8 mouse cellular contexts compared by ENCODE assay signal in the genomic region with DNA sequence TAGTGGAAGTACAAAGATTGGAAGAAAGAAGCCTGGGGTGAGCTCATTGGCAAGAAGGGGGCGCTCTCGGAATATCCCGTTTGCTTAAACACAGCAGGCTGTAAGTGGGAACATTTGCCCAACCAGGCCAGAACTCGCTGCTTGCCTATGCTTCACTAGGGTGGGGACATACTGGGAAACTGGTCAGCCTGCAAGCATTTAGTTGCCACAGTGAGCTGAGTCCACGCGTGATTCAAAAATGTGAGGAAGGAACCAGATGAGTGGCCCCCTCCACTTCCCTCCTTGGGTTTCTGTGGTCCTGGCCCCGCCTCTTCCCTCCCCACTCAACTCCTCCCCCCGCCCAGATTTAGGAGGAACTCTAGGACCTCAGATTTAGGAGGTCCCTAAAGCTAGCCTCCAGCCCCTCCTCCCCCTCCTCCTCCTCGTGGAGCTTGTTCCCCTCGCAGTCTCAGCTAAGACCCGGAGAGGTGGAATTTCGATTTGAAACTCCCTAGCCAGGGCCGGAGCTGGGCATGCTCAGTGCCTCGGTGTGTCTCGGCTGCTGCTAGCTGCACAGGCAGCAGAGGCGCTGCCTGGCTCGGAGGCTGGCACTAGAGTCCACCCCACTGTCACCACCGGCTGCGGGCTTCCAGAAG. TPM values are rescaled to one million over a fixed set of nuclear protein-coding genes. Genes with fewer than 3 reads are reported as not detected.
DNase-seq lines count a peak whose midpoint lies in the region; ATAC-seq lines count a peak whose summit lies in the region.

A gene (plus strand): TSS at position 369 of the 635 bp plus-strand sequence.

- peak; percentile 80 for ATAC-seq in megakaryocyte progenitor cell, adult 5-6 weeks (replicated peaks; ENCODE audit: poor library complexity)
- ATAC-seq in erythroid progenitor cell, adult 5-6 weeks (replicated peaks; ENCODE audit: low FRiP score, poor library complexity, severe bottlenecking) = no peak

- intact Hi-C loops in left cerebral cortex, postnatal 25 days (cut with DNase I) = loop anchor here (1.0 to 5.0 kb wide), 2 partner anchors 99 to 179 kb away; no protein-coding TSS in a partner anchor

- DNase-seq in adrenal gland, adult 18-20 months (ENCODE audit: low spot score in 2 of 2) = peak; percentile 13 to 34
- DNase-seq in cerebellum, postnatal 25 days = peak; percentile 93 to 95
- peak; percentile 71 to 84 for DNase-seq in frontal cortex, postnatal 25 days (ENCODE audit: low spot score in 2 of 2)
- peak; percentile 36 for DNase-seq in kidney, adult 18-20 months
- peak; percentile 88 to 95 for DNase-seq in left cerebral cortex, postnatal 25 days (ENCODE audit: low spot score in 2 of 2)
- DNase-seq in right cerebral cortex, postnatal 4 days = peak; percentile 79

RNA-seq across cellular contexts. Expression of the gene that starts here (rescaled TPM):
- total RNA-seq in adrenal gland, adult 18-20 months (2021) = 1 to 10 TPM; 3.8 to 4.3 TPM
- 10 to 100 TPM; 20.3 to 22.0 TPM for total RNA-seq in left cerebral cortex, postnatal 25 days (2021)
- 2.5 and 2.9 TPM in 2 replicates for total RNA-seq in megakaryocyte progenitor cell, adult 5-6 weeks (2015)
- total RNA-seq in megakaryocyte progenitor cell, adult 5-6 weeks (2017) = 1.7 and 3.0 TPM in 2 replicates
- total RNA-seq in erythroid progenitor cell, adult 5-6 weeks (2015; ENCODE audit: low replicate concordance) = not detected in 2 replicates
- 0.64 TPM in 1 of 2 replicates, not detected in the other for total RNA-seq in erythroid progenitor cell, adult 5-6 weeks (2017; ENCODE audit: low replicate concordance)

Comparison
In these comparisons a context has a peak if more than half of its experiments do, and no peak if none do; other contexts are left out.
1. DNase-seq: peak in every context shown above with its lines; median percentile 94 in cerebellum, postnatal 25 days; 92 in left cerebral cortex, postnatal 25 days; 79 in right cerebral cortex, postnatal 4 days; 78 in frontal cortex, postnatal 25 days; 36 in kidney, adult 18-20 months; 24 in adrenal gland, adult 18-20 months.